Mouse (Mus musculus) ovary, adult 10 weeks (tissue): ENCODE results near the gene Bpifb9a. TPM values are rescaled to one million over a fixed set of nuclear protein-coding genes. Genes with fewer than 3 reads are reported as not detected.

ENCODE experiments used
- polyA plus RNA-seq: library from polyadenylated mRNA; stranded (reverse); fragments of 350-450 nt; fragmentation: Illumina TruSeq; extraction: RNeasy Lipid Tissue Mini Kit (QIAGEN cat#74804); gene quantifications from one replicate; pipeline ENCODE4 v1.2.3, GENCODE M21; 2014

Bpifb9a gene
- not detected for polyA plus RNA-seq

GRCm38 (mm10) chr2:154257554-154257953 is at the start of gene Bpifb9a:
TSS of gene Bpifb9a (plus strand) at chr2:154257854.

GRCm38 (mm10) chr2:154223265-154223916 is 34.3 kb upstream of the Bpifb9a start, which contains the start of gene Bpifb5:
TSS of gene Bpifb5 (plus strand) at chr2:154223742.

GRCm38 (mm10) chr2:154306927-154307326 is 49.3 kb downstream of the Bpifb9a start, which contains the start of gene Bpifb9b:
TSS of gene Bpifb9b (plus strand) at chr2:154307227.

Other genes starting within 250 kb of the Bpifb9a start
- gene Bpifa2, start 249.6 kb upstream of the Bpifb9a start, polyA plus RNA-seq, result 3.3 TPM
- gene Bpifa3, start 127.5 kb upstream of the Bpifb9a start, polyA plus RNA-seq, result not detected
- gene Bpifa1, start 115.0 kb upstream of the Bpifb9a start, polyA plus RNA-seq, result not detected
- not detected for gene Bpifa5, start 95.2 kb upstream of the Bpifb9a start, polyA plus RNA-seq
- 0.29 TPM for gene Bpifb1, start 67.0 kb upstream of the Bpifb9a start, polyA plus RNA-seq
- 2.6 TPM for gene Bpifb5, start 34.1 kb upstream of the Bpifb9a start, polyA plus RNA-seq
- not detected for gene Bpifb9b, start 49.4 kb downstream of the Bpifb9a start, polyA plus RNA-seq
- gene Cdk5rap1, start 115.2 kb downstream of the Bpifb9a start, polyA plus RNA-seq, result 8.2 TPM
- gene Snta1, start 150.2 kb downstream of the Bpifb9a start, polyA plus RNA-seq, result not detected
- gene Cbfa2t2, start 178.6 kb downstream of the Bpifb9a start, polyA plus RNA-seq, result 26.1 TPM